ENCODE assay signal across 27 mouse cellular contexts in the genomic region with DNA sequence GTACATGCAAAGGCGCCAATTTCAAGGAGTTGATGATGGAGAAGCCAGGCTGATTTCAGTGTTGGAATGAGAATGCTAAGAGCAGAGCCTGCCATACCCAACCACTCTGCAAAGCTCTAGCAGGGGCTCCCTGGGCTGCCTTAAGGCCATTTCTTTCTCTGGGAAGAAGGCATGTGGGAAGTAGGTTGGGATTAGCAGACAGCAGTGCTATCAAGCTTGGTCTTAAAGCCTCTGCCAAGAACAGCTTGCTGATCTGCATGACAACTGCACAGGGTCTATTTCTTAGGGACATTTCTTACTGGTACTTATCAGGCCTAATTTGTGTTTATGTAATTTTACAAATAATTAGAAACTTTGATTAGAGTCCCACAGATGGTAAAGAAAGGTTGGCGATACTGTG.
"Had no signal": no experiment of that assay in that cellular context is flagged by ENCODE, and none has a peak within 500 bp of the region (broad histone marks: within the 10 kb centered on the region; RNA-seq: fewer than 3 reads in every experiment).

No protein-coding gene starts in this region.

- H3K4me2 ChIP-seq: heart, embryonic 12.5 days; hindbrain, embryonic 12.5 days; hindbrain, embryonic 14.5 days; intestine, embryonic 15.5 days; kidney, embryonic 15.5 days; limb, embryonic 13.5 days; limb, embryonic 15.5 days; liver, embryonic 12.5 days had no signal

- H3K27me3 ChIP-seq: heart, embryonic 12.5 days; hindbrain, embryonic 12.5 days; intestine, embryonic 15.5 days; kidney, embryonic 15.5 days; limb, embryonic 13.5 days; limb, embryonic 15.5 days; liver, embryonic 12.5 days had no signal

- H3K4me3 ChIP-seq: gastrocnemius, adult 2 months; heart, embryonic 10.5 days; heart, embryonic 12.5 days; hindbrain, embryonic 10.5 days; hindbrain, embryonic 12.5 days; intestine, embryonic 15.5 days; kidney, embryonic 15.5 days; limb, embryonic 13.5 days; limb, embryonic 15.5 days; liver, embryonic 12.5 days had no signal

- H3K4me1 ChIP-seq: heart, embryonic 10.5 days; heart, embryonic 12.5 days; hindbrain, embryonic 10.5 days; hindbrain, embryonic 12.5 days; intestine, embryonic 15.5 days; kidney, embryonic 15.5 days; limb, embryonic 13.5 days; limb, embryonic 15.5 days; liver, embryonic 12.5 days had no signal

- H3K9me3 ChIP-seq: heart, embryonic 10.5 days; heart, embryonic 12.5 days; hindbrain, embryonic 10.5 days; hindbrain, embryonic 12.5 days; intestine, embryonic 15.5 days; kidney, embryonic 15.5 days; limb, embryonic 13.5 days; limb, embryonic 15.5 days; liver, embryonic 12.5 days had no signal

- ATAC-seq: hindbrain, embryonic 16.5 days; inflammation-experienced regulatory T-cells, adult 6 months; intestine, embryonic 15.5 days; liver, embryonic 12.5 days had no signal

- H3K27ac ChIP-seq: gastrocnemius, adult 2 months; heart, embryonic 10.5 days; hindbrain, embryonic 10.5 days; hindbrain, embryonic 12.5 days; hindbrain, embryonic 14.5 days; intestine, embryonic 15.5 days; kidney, embryonic 15.5 days; kidney, postnatal 0 days; limb, embryonic 13.5 days; limb, embryonic 15.5 days; liver, embryonic 12.5 days; liver, embryonic 14.5 days had no signal

- DNase-seq: gastrocnemius, adult 2 months; gastrocnemius, postnatal 10 days; gastrocnemius, postnatal 25 days; heart, adult 18-20 months; heart, postnatal 10 days; heart, postnatal 4 days; kidney, adult 11 months; kidney, adult 2 months; kidney, adult 9 months; kidney, postnatal 14 days; kidney, postnatal 36 days; layer of hippocampus, postnatal 36 days; left cerebral cortex, postnatal 4 days had no signal

- H3K36me3 ChIP-seq: heart, embryonic 10.5 days; heart, embryonic 12.5 days; hindbrain, embryonic 10.5 days; hindbrain, embryonic 12.5 days; intestine, embryonic 15.5 days; kidney, embryonic 15.5 days; limb, embryonic 13.5 days; limb, embryonic 15.5 days; liver, embryonic 12.5 days had no signal

- H3K9ac ChIP-seq: heart, embryonic 12.5 days; hindbrain, embryonic 12.5 days; hindbrain, embryonic 14.5 days; intestine, embryonic 15.5 days; kidney, embryonic 15.5 days; limb, embryonic 13.5 days; limb, embryonic 15.5 days; liver, embryonic 12.5 days; liver, embryonic 14.5 days had no signal
